ENCODE assay signal across 8 mouse cellular contexts in the genomic region with DNA sequence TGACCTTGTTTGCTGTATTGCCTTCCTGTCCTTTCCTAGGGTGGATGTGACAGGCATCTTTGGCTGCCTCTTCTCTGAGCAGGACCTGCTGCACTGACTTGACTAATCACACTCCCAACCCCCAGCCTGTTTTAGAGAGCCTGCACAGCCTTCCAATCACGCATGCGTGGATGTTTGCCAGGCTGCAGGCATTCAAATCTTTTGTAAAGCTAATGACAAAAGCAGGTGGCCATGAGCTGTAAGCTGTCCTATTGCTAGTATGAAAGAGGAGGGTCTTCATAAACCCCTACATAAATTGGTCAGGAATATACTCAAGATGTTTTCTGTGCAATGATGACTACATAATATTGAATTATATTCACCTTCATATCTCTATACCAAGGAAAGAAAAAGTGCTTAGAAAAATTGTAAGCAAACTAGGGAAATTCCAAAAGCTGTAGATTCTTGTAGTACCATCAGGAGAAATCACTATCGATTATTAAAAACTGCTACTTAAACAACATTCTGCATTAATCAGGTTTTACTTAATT.
DNase-seq lines count a peak whose midpoint lies in the region; ATAC-seq lines count a peak whose summit lies in the region.
"Not testable (repeated sequence)": the region's sequence is repeated elsewhere in the genome, so short reads cannot be mapped to it uniquely, and the experiment has no call there.

No protein-coding gene starts in this region.

- DNase-seq in brain, adult 2 months (ENCODE audit: low read depth, low spot score) = peak; percentile 0
- DNase-seq in forebrain, embryonic 14.5 days (ENCODE audit: low spot score) = peak; percentile 27
- peak; percentile 0 to 13 for DNase-seq in kidney, adult 8-10 months
- DNase-seq in layer of hippocampus, postnatal 10 days (ENCODE audit: low spot score in 2 of 2) = peak; percentile 5 to 11
- DNase-seq in right cerebral cortex, postnatal 25 days = peak; percentile 4

- H3K9ac ChIP-seq in forebrain, embryonic 14.5 days (ENCODE audit: low read length) = peak overlapping the region; percentile 41; the same call in 1 of the 2 replicates
- not testable (repeated sequence) for H3K9ac ChIP-seq in hindbrain, embryonic 12.5 days; midbrain, embryonic 12.5 days (replicated peaks); neural tube, embryonic 13.5 days

- H3K36me3 ChIP-seq in forebrain, embryonic 14.5 days (ENCODE audit: control insufficient read depth, insufficient read depth, low read length); hindbrain, embryonic 12.5 days; midbrain, embryonic 12.5 days; neural tube, embryonic 13.5 days: not testable (repeated sequence)

- H3K27ac ChIP-seq in forebrain, embryonic 14.5 days (ENCODE audit: low read depth, low read length) = peak overlapping the region; percentile 72
- H3K27ac ChIP-seq in hindbrain, embryonic 12.5 days = peak overlapping the region; percentile 75
- peak overlapping the region; percentile 84 for H3K27ac ChIP-seq in midbrain, embryonic 12.5 days (replicated peaks)
- 0 out of 2 replicates have a peak overlapping the region, but pooled peaks have one; percentile 38 for H3K27ac ChIP-seq in neural tube, embryonic 13.5 days (replicated peaks)

- 0 out of 2 replicates have a peak overlapping the region, but pooled peaks have one; percentile 4 for H3K4me3 ChIP-seq in forebrain, embryonic 14.5 days (ENCODE audit: low read depth, low read length)
- not testable (repeated sequence) for H3K4me3 ChIP-seq in hindbrain, embryonic 12.5 days; midbrain, embryonic 12.5 days; neural tube, embryonic 13.5 days

- WGBS in forebrain, embryonic 14.5 days = 61% methylated on average over 3 of the region's 3 CpGs
- 51% methylated on average over 3 of the region's 3 CpGs for WGBS in hindbrain, embryonic 12.5 days
- WGBS in midbrain, embryonic 12.5 days = 64% methylated on average over 3 of the region's 3 CpGs
- 53% methylated on average over 3 of the region's 3 CpGs for WGBS in neural tube, embryonic 13.5 days

- not testable (repeated sequence) for H3K4me1 ChIP-seq in forebrain, embryonic 14.5 days (ENCODE audit: control insufficient read depth, insufficient read depth, low read length); hindbrain, embryonic 12.5 days; midbrain, embryonic 12.5 days; neural tube, embryonic 13.5 days (replicated peaks)

- H3K4me2 ChIP-seq in forebrain, embryonic 14.5 days (ENCODE audit: low read length) = peak overlapping the region; percentile 31; the same call in 1 of the 2 replicates
- not testable (repeated sequence) for H3K4me2 ChIP-seq in hindbrain, embryonic 12.5 days (replicated peaks); neural tube, embryonic 13.5 days
- H3K4me2 ChIP-seq in midbrain, embryonic 12.5 days (replicated peaks) = peak overlapping the region; percentile 28; the same call in 1 of the 2 replicates

- peak; percentile 85 for ATAC-seq in forebrain, embryonic 14.5 days
- peak; percentile 76 for ATAC-seq in hindbrain, embryonic 12.5 days (ENCODE audit: low FRiP score)
- ATAC-seq in midbrain, embryonic 12.5 days (ENCODE audit: low FRiP score, low read depth) = peak; percentile 80
- not testable (repeated sequence) for ATAC-seq in neural tube, embryonic 13.5 days (ENCODE audit: low read depth)

- not testable (repeated sequence) for H3K9me3 ChIP-seq in forebrain, embryonic 14.5 days (replicated peaks; ENCODE audit: control insufficient read depth, low read length); hindbrain, embryonic 12.5 days (replicated peaks); midbrain, embryonic 12.5 days; neural tube, embryonic 13.5 days

- not testable (repeated sequence) for H3K27me3 ChIP-seq in forebrain, embryonic 14.5 days (replicated peaks; ENCODE audit: control insufficient read depth, insufficient read depth, low read length); hindbrain, embryonic 12.5 days; midbrain, embryonic 12.5 days; neural tube, embryonic 13.5 days
